ENCODE assay signal across 18 mouse cellular contexts in genomic region chr8:105839209-105839608, GRCm38 (mm10). TPM values are rescaled to one million over a fixed set of nuclear protein-coding genes. Genes with fewer than 3 reads are reported as not detected.
"Had no signal": no experiment of that assay in that cellular context is flagged by ENCODE, and none has a peak within 500 bp of the region (broad histone marks: within the 10 kb centered on the region; RNA-seq: fewer than 3 reads in every experiment).

No protein-coding gene starts in this region.

- DNase-seq: retina, postnatal 1 day; right cerebral cortex, adult 18-20 months; right cerebral cortex, postnatal 14 days; right cerebral cortex, postnatal 25 days; right cerebral cortex, postnatal 4 days; spleen, adult 18-20 months; thymus, adult 18-20 months; thymus, adult 2 months; thymus, postnatal 14 days; thymus, postnatal 25 days; thymus, postnatal 36 days; thymus, postnatal 4 days had no signal

- H3K9ac ChIP-seq: neural tube, embryonic 13.5 days; neural tube, embryonic 15.5 days; stomach, embryonic 15.5 days had no signal

- H3K4me1 ChIP-seq: neural tube, embryonic 13.5 days; neural tube, embryonic 15.5 days; stomach, embryonic 15.5 days had no signal

- H3K4me3 ChIP-seq: neural tube, embryonic 13.5 days; neural tube, embryonic 15.5 days; stomach, embryonic 15.5 days had no signal

- H3K27me3 ChIP-seq: neural tube, embryonic 13.5 days; neural tube, embryonic 15.5 days; stomach, embryonic 15.5 days had no signal

- H3K27ac ChIP-seq: neural tube, embryonic 13.5 days; neural tube, embryonic 15.5 days; stomach, embryonic 15.5 days; stomach, postnatal 0 days had no signal

- H3K9me3 ChIP-seq: neural tube, embryonic 13.5 days; neural tube, embryonic 15.5 days; stomach, embryonic 15.5 days had no signal

RNA-seq across cellular contexts. Expression of gene Tsnaxip1, which starts 11.7 kb away (rescaled TPM):
- polyA plus RNA-seq: small intestine, adult 2 months; stomach, embryonic 15.5 days; stomach, postnatal 0 days; urinary bladder, adult 2 months had no signal
